Mouse (Mus musculus): ENCODE data around the gene Iqsec1. TPM values are rescaled to one million over a fixed set of nuclear protein-coding genes. Genes with fewer than 3 reads are reported as not detected.

The Iqsec1 gene
- polyA plus RNA-seq, 1 experiment = 46.1 TPM

DNA sequence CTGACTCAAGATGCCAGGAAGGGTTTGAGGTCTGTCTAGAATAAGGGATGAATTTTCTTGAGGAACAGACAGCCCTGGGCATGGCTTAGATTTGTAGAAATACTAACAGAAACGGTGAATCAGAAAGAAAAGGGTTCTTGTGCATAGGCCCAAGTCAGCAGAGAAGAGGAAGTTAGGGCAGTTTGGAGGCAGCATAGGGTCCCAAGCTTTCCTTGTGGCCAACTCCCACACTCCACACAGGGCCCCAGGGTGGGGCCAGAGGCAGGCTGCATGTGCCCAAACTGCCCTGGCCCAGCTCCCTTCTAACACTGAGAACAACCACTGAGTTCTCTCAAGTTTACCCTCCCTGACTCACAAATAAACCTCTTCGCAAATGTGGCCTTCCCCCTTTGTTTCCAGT, 187.7 kb downstream of the Iqsec1 start:
- no peak overlapping the region for H3K27ac ChIP-seq (ENCODE audit: insufficient read depth, low read depth, low read length)
- TF ChIP-seq CTCF (IDR thresholded peaks at IDR 0.05; ENCODE audit: extremely low read depth, insufficient read length, insufficient replicate concordance, low read depth, low read length) (no peak), POLR2A (IDR thresholded peaks at IDR 0.05; ENCODE audit: low read depth, low read length) (no peak)
- H3K27me3 ChIP-seq (ENCODE audit: control insufficient read depth, insufficient read depth, low read length) = no peaks in the 10 kb centered on the region
- H3K4me1 ChIP-seq (ENCODE audit: control insufficient read depth, insufficient read depth, insufficient read length, low read length) = no peaks in the 10 kb centered on the region
- no peaks in the 10 kb centered on the region for H3K36me3 ChIP-seq (ENCODE audit: control insufficient read depth, insufficient read depth, low read length)
- H3K4me3 ChIP-seq (ENCODE audit: low read depth, low read length) = no peak overlapping the region
- 87% methylated on average over 2 of the region's 2 CpGs for WGBS

DNA sequence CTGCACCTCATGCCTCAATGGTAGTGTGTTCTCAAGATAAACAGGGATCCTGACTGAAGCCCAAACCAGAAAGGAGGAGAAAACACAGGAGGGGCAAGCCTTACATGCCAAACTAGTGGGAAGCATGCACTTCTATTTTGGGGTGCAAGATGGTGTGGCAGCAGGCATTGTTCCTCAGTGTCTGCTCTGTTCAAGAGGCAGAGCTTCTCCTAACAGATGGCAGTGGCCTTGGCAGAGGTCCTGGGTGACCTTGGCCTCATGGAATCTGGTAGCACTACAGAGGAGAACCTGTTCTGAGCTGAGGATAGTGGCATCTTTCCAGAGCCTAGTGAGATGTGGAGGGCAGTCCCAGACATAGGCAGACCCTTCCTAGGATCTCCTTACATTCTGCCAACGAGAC, 189.4 kb downstream of the Iqsec1 start:
- H3K27me3 ChIP-seq (ENCODE audit: control insufficient read depth, insufficient read depth, low read length) = no peaks in the 10 kb centered on the region

DNA sequence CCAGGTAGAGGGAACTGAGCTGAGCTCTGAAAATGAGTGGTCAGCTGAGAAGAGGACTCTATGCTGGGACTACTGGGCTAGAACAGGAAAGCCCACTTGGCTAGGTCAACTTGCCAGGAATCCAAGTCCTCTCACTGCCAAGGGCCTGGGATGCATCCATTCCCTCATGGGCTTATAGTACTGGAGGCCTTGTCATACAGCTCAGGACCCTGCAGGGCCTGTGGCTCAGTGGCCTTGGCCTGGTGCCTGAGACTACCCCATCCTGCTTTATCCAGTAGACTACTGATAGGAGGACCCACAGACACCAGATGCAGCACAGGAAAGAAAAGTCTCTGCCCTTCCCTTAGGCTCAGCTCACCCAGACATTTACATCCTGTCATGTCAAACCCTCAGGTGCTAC, 190.3 kb downstream of the Iqsec1 start:
- Histone ChIP-seq H3K4me3 (ENCODE audit: low read depth, low read length) (no peak overlapping the region), H3K27me3 (ENCODE audit: control insufficient read depth, insufficient read depth, low read length) (no peaks in the 10 kb centered on the region), H3K27ac (ENCODE audit: insufficient read depth, low read depth, low read length) (no peak overlapping the region), H3K36me3 (ENCODE audit: control insufficient read depth, insufficient read depth, low read length) (no peaks in the 10 kb centered on the region), H3K4me1 (ENCODE audit: control insufficient read depth, insufficient read depth, insufficient read length, low read length) (no peaks in the 10 kb centered on the region)
- no peak for TF ChIP-seq POLR2A (IDR thresholded peaks at IDR 0.05; ENCODE audit: low read depth, low read length)
- TF ChIP-seq CTCF (IDR thresholded peaks at IDR 0.05; ENCODE audit: extremely low read depth, insufficient read length, insufficient replicate concordance, low read depth, low read length) = no peak

More for the DNA sequence above, 189.4 kb downstream of the Iqsec1 start:
- Histone ChIP-seq H3K4me1 (ENCODE audit: control insufficient read depth, insufficient read depth, insufficient read length, low read length) (no peaks in the 10 kb centered on the region), H3K27ac (ENCODE audit: insufficient read depth, low read depth, low read length) (no peak overlapping the region), H3K36me3 (ENCODE audit: control insufficient read depth, insufficient read depth, low read length) (no peaks in the 10 kb centered on the region), H3K4me3 (ENCODE audit: low read depth, low read length) (no peak overlapping the region)
- TF ChIP-seq CTCF (IDR thresholded peaks at IDR 0.05; ENCODE audit: extremely low read depth, insufficient read length, insufficient replicate concordance, low read depth, low read length) (no peak), POLR2A (IDR thresholded peaks at IDR 0.05; ENCODE audit: low read depth, low read length) (no peak)
- WGBS = 90% methylated on average over 1 of the region's 1 CpGs

DNA sequence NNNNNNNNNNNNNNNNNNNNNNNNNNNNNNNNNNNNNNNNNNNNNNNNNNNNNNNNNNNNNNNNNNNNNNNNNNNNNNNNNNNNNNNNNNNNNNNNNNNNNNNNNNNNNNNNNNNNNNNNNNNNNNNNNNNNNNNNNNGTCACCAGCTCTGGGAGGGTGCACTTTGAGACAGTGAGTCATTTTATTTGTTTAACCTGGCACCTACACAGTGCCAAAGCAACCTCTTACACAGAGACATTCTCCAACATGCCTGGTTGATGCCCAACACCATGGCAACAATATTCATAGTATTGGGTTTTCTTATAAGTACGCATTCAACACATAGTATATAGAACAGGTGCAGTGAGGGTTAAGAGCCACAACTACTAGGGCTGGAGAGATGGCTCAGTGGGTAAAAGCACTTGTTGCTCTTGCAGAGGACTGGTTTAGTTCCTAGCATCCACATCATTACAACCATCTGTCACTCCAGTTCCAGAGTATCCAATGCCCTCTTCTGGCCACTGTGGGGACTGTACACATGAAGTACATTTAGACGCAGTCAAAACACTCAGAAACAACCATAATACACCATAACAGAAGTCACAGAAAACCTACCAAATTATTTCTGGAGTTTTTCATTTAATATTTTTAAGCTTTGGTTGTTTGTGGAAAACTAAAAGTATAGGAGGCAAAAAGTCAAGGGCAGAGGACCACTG, 191.4 kb downstream of the Iqsec1 start:
- Histone ChIP-seq H3K27me3 (ENCODE audit: control insufficient read depth, insufficient read depth, low read length) (no peaks in the 10 kb centered on the region), H3K27ac (ENCODE audit: insufficient read depth, low read depth, low read length) (no peak overlapping the region), H3K4me3 (ENCODE audit: low read depth, low read length) (no peak overlapping the region), H3K4me1 (ENCODE audit: control insufficient read depth, insufficient read depth, insufficient read length, low read length) (no peaks in the 10 kb centered on the region), H3K36me3 (ENCODE audit: control insufficient read depth, insufficient read depth, low read length) (no peaks in the 10 kb centered on the region)
- 93% methylated on average over 2 of the region's 2 CpGs for WGBS
- TF ChIP-seq CTCF (IDR thresholded peaks at IDR 0.05; ENCODE audit: extremely low read depth, insufficient read length, insufficient replicate concordance, low read depth, low read length) = no peak
- TF ChIP-seq POLR2A (IDR thresholded peaks at IDR 0.05; ENCODE audit: low read depth, low read length) = no peak

DNA sequence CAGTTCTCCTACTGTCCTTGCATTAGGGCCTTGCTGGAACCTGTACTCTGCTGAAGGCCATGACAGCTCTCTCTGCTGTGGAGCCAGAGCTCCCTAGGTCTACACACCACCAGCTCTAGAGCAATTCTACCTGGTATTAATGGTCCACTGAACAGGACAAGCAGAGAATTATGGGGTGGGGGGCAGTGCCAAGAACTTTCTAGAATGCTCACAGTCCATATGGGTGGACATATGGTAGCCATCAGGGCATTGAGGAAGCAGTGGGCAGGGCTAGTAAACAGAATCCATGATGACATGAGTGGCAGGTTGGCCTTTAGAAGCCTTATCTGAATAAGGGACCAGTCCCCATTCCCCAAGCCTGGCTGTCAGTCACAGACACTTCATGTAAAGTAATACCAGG, 197.6 kb downstream of the Iqsec1 start:
- Histone ChIP-seq H3K36me3 (ENCODE audit: control insufficient read depth, insufficient read depth, low read length) (no peaks in the 10 kb centered on the region), H3K4me3 (ENCODE audit: low read depth, low read length) (no peak overlapping the region), H3K4me1 (ENCODE audit: control insufficient read depth, insufficient read depth, insufficient read length, low read length) (no peaks in the 10 kb centered on the region), H3K27ac (ENCODE audit: insufficient read depth, low read depth, low read length) (no peak overlapping the region), H3K27me3 (ENCODE audit: control insufficient read depth, insufficient read depth, low read length) (no peaks in the 10 kb centered on the region)
- TF ChIP-seq CTCF (IDR thresholded peaks at IDR 0.05; ENCODE audit: extremely low read depth, insufficient read length, insufficient replicate concordance, low read depth, low read length) (no peak), POLR2A (IDR thresholded peaks at IDR 0.05; ENCODE audit: low read depth, low read length) (no peak)

DNA sequence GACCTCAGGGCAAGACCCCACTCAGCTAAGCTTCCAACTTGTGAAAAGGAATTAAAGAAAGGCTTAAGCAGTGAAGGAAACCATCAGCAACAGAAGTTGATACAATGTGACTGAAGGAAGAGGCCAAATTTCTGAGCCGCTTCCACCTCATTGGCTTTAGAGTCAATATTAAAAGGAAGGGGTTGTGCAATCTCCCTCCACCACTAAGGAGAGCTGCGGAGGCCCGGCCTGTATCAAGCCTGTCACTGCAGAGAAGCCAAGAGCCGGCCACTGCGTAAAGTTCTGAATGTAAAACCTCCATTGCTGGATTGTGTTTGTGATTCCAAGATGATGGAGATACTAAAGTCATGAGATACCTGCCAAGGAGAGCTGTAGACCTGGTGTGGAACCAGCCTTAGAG, 199.0 kb downstream of the Iqsec1 start:
- Histone ChIP-seq H3K4me3 (ENCODE audit: low read depth, low read length) (no peak overlapping the region), H3K4me1 (ENCODE audit: control insufficient read depth, insufficient read depth, insufficient read length, low read length) (no peaks in the 10 kb centered on the region)
- no peak for TF ChIP-seq POLR2A (IDR thresholded peaks at IDR 0.05; ENCODE audit: low read depth, low read length)
- no peak for TF ChIP-seq CTCF (IDR thresholded peaks at IDR 0.05; ENCODE audit: extremely low read depth, insufficient read length, insufficient replicate concordance, low read depth, low read length)

DNA sequence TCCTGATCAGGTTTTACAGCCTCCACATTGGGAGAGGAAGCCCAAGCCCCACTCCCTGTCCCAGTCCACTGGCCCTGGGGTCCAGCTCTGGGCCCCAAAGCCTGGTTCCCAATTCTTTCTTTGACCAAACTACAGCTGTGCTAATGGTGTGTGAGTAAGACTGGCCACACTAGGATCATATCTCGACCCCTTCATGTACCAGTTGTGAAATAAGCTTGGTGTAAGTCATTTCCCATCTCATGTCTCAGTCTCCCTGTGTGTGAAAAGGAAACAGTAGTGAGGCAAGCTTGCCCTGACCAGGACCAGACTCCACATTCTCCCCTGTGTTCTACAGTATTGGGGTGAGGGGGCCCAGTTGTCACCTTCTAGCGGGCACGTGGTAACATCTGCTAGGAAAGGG, 200.9 kb downstream of the Iqsec1 start:
- WGBS = 89% methylated on average over 3 of the region's 3 CpGs
- no peak for TF ChIP-seq POLR2A (IDR thresholded peaks at IDR 0.05; ENCODE audit: low read depth, low read length)
- no peak for TF ChIP-seq CTCF (IDR thresholded peaks at IDR 0.05; ENCODE audit: extremely low read depth, insufficient read length, insufficient replicate concordance, low read depth, low read length)
- H3K27me3 ChIP-seq (ENCODE audit: control insufficient read depth, insufficient read depth, low read length) = no peaks in the 10 kb centered on the region
- no peaks in the 10 kb centered on the region for H3K4me1 ChIP-seq (ENCODE audit: control insufficient read depth, insufficient read depth, insufficient read length, low read length)
- H3K4me3 ChIP-seq (ENCODE audit: low read depth, low read length) = no peak overlapping the region
- H3K27ac ChIP-seq (ENCODE audit: insufficient read depth, low read depth, low read length) = no peak overlapping the region
- no peaks in the 10 kb centered on the region for H3K36me3 ChIP-seq (ENCODE audit: control insufficient read depth, insufficient read depth, low read length)

More for the DNA sequence above, 199.0 kb downstream of the Iqsec1 start:
- no peak overlapping the region for H3K27ac ChIP-seq (ENCODE audit: insufficient read depth, low read depth, low read length)
- H3K27me3 ChIP-seq (ENCODE audit: control insufficient read depth, insufficient read depth, low read length) = no peaks in the 10 kb centered on the region
- WGBS = 80% methylated on average over 5 of the region's 5 CpGs
- H3K36me3 ChIP-seq (ENCODE audit: control insufficient read depth, insufficient read depth, low read length) = no peaks in the 10 kb centered on the region
